Mouse (Mus musculus) cerebellum, adult 2 months (tissue): ENCODE results near the gene Tet2. TPM values are rescaled to one million over a fixed set of nuclear protein-coding genes. Genes with fewer than 3 reads are reported as not detected.

Experiments used
- DNase-seq, 2 experiments: peaks; one replicate each; pipeline ENCODE4 v3.0.0; 2021
- H3K27ac ChIP-seq: fragments of 200-500 bp; 2 replicates; pipeline ENCODE4 v1.5.1; 2012; ENCODE audit warnings: low read length, control low read depth, inconsistent platforms; ENCODE audit not compliant: insufficient read depth
- H3K27me3 ChIP-seq: fragments of 200-500 bp; 2 replicates; pipeline ENCODE4 v1.6.1; 2012; ENCODE audit warnings: inconsistent platforms, mild to moderate bottlenecking, low read length, moderate library complexity; ENCODE audit not compliant: control insufficient read depth, insufficient read depth
- H3K4me1 ChIP-seq: fragments of 200-500 bp; 2 replicates; pipeline ENCODE4 v1.6.1; 2011; ENCODE audit warnings: low read length; ENCODE audit not compliant: control insufficient read depth, insufficient read depth
- H3K4me3 ChIP-seq: fragments of 200-500 bp; replicated peaks from 2 replicates; pipeline ENCODE3; 2011; ENCODE audit warnings: mild to moderate bottlenecking, low read depth, low read length, control low read depth; ENCODE audit not compliant: insufficient read depth
- CTCF ChIP-seq: fragments of 200-500 bp; IDR thresholded peaks from 2 replicates; pipeline ENCODE4 v1.5.1; 2011; ENCODE audit warnings: low read depth, mild to moderate bottlenecking, control low read depth, low read length, moderate library complexity, borderline replicate concordance; ENCODE audit not compliant: insufficient read depth
- POLR2A ChIP-seq: fragments of 200-500 bp; IDR thresholded peaks from 2 replicates; pipeline ENCODE4 v1.6.1; 2011; ENCODE audit warnings: low read length, control low read depth, borderline replicate concordance; ENCODE audit not compliant: insufficient read depth
- WGBS: fragments of 180-500 bp; shearing (Covaris S2); methylation state at CpG from one replicate; pipeline ENCODE4 v1.1.7; 2018; 5-methylcytosine and 5-hydroxymethylcytosine counted together
- polyA plus RNA-seq: library from polyadenylated mRNA; depleted of rRNA; stranded (reverse); fragments of >200 nt; gene quantifications from 2 replicates; pipeline ENCODE4 v1.2.3, GENCODE M21; 2012

Tet2 gene
- polyA plus RNA-seq, 1 experiment: 19.0 TPM

DNA sequence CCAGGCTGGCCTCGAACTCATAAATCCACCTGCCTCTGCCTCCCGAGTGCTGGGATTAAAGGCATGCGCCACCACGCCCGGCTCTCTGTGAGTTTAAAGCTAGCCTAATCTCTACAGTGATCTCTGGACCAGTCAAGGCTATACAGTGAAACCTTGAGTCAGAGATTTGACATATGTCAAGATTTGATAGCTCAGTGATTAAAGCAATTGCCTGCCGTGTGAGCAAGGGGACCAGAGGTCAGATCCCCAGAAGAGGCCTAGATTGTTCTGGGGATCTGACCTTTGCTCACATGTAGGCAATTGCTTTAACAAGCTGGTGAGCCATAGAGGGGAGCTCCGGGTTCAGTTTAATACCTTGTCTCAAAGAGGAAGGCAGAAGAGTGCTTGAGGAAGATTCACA lies 10.4 kb upstream of the Tet2 start:
- H3K4me3 ChIP-seq: no peak overlapping the region
- DNase-seq: no peak
- no peak overlapping the region for H3K27ac ChIP-seq
- H3K27me3 ChIP-seq: no peaks in the 10 kb centered on the region
- H3K4me1 ChIP-seq: no peaks in the 10 kb centered on the region
- no peak for TF ChIP-seq CTCF
- TF ChIP-seq POLR2A: no peak
- 84% methylated on average over 7 of the region's 7 CpGs for WGBS

- no peaks in the 10 kb centered on the region for H3K27me3 ChIP-seq
- H3K4me1 ChIP-seq: no peaks in the 10 kb centered on the region
- TF ChIP-seq CTCF (no peak), POLR2A (no peak)
- 79% methylated on average over 6 of the region's 6 CpGs for WGBS
- no peak overlapping the region for H3K4me3 ChIP-seq
- DNase-seq: no peak
- H3K27ac ChIP-seq: no peak overlapping the region
Observed at GRCm38 (mm10) chr3:133554552-133555067, 9.7 kb upstream of the Tet2 start.

DNA sequence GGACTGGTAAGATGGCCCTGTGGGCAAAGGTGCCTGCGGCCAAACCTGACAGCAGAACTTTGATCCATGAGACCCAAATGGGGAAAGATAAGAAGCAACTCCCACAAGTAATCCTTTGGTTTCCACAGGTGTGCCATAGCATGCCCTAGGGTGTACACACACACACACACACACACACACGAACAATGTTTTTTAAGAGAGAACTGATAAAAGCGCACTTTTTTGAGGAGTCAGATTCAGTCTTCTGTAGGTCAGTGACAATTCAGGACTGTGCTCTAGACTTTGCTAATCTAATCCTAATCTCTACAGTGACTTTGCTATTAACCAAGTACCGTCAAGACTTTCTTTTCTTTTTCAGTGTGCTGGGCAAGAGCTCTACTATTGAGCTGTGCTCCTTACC lies 9.2 kb upstream of the Tet2 start:
- TF ChIP-seq POLR2A: no peak
- TF ChIP-seq CTCF: no peak
- no peaks in the 10 kb centered on the region for H3K27me3 ChIP-seq
- H3K4me3 ChIP-seq: no peak overlapping the region
- 98% methylated on average over 4 of the region's 4 CpGs for WGBS
- DNase-seq: no peak
- no peaks in the 10 kb centered on the region for H3K4me1 ChIP-seq
- no peak overlapping the region for H3K27ac ChIP-seq

- Histone ChIP-seq H3K4me3 (no peak overlapping the region), H3K27me3 (no peaks in the 10 kb centered on the region), H3K4me1 (no peaks in the 10 kb centered on the region), H3K27ac (no peak overlapping the region)
- WGBS: 66% methylated on average over 8 of the region's 8 CpGs
- no peak for DNase-seq
- no peak for TF ChIP-seq POLR2A
- TF ChIP-seq CTCF: no peak; the same call in 1 of the 2 replicates
Observed at GRCm38 (mm10) chr3:133551941-133552340, 7.0 kb upstream of the Tet2 start.

GRCm38 (mm10) chr3:133549385-133550170 lies 4.6 kb upstream of the Tet2 start:
- H3K4me1 ChIP-seq: no peaks in the 10 kb centered on the region
- WGBS: 63% methylated on average over 7 of the region's 7 CpGs
- TF ChIP-seq CTCF: no peak
- TF ChIP-seq POLR2A: no peak

GRCm38 (mm10) chr3:133548613-133549012 lies 3.7 kb upstream of the Tet2 start:
- no peak for TF ChIP-seq CTCF
- no peak for TF ChIP-seq POLR2A
- 85% methylated on average over 2 of the region's 2 CpGs for WGBS

More at GRCm38 (mm10) chr3:133549385-133550170, 4.6 kb upstream of the Tet2 start:
- no peak overlapping the region for H3K4me3 ChIP-seq
- no peaks in the 10 kb centered on the region for H3K27me3 ChIP-seq
- no peak for DNase-seq
- no peak overlapping the region for H3K27ac ChIP-seq

DNA sequence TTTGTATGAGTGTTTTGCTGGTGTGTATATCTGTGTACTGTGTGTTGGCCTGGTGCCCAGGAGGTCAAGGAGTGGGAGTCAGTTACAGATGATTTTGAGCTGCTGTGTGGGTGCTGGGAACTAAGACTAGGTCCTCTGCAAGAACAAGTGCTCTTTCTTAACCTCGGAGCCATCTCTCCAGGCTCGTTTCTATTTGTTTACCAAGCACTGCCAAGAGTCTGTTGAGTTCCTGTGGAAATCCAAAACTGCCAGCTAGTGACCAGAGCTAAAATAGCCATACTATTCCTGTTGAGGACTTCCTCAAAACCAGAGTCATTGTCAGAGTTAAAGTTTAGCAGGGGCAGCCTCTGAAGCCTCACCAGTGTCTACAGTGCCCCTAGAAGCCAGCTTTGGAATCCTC lies 1.9 kb upstream of the Tet2 start:
- WGBS: 56% methylated on average over 2 of the region's 2 CpGs
- no peak for DNase-seq
- Histone ChIP-seq H3K4me1 (no peaks in the 10 kb centered on the region), H3K27me3 (no peaks in the 10 kb centered on the region), H3K27ac (no peak overlapping the region), H3K4me3 (no peak overlapping the region)
- no peak for TF ChIP-seq CTCF
- no peak for TF ChIP-seq POLR2A

More at GRCm38 (mm10) chr3:133548613-133549012, 3.7 kb upstream of the Tet2 start:
- no peaks in the 10 kb centered on the region for H3K4me1 ChIP-seq
- no peaks in the 10 kb centered on the region for H3K27me3 ChIP-seq
- DNase-seq: no peak
- no peak overlapping the region for H3K27ac ChIP-seq
- no peak overlapping the region for H3K4me3 ChIP-seq

- H3K27ac ChIP-seq: no peak overlapping the region
- H3K27me3 ChIP-seq: no peaks in the 10 kb centered on the region
- no peak for DNase-seq
- H3K4me1 ChIP-seq: no peaks in the 10 kb centered on the region
- H3K4me3 ChIP-seq: peak overlapping the region; percentile 67
- TF ChIP-seq CTCF (no peak), POLR2A (no peak)
- 47% methylated on average over 6 of the region's 6 CpGs for WGBS
Observed at GRCm38 (mm10) chr3:133545304-133545666, 346 bp upstream of the Tet2 start.
